Mouse (Mus musculus) cerebellum, adult 9-11 months (tissue): Measurements from ENCODE around the gene Mrpl45.

Experiments
- DNase-seq: peaks from one replicate; pipeline ENCODE4 v3.0.0; 2022

Gene Mrpl45

DNA sequence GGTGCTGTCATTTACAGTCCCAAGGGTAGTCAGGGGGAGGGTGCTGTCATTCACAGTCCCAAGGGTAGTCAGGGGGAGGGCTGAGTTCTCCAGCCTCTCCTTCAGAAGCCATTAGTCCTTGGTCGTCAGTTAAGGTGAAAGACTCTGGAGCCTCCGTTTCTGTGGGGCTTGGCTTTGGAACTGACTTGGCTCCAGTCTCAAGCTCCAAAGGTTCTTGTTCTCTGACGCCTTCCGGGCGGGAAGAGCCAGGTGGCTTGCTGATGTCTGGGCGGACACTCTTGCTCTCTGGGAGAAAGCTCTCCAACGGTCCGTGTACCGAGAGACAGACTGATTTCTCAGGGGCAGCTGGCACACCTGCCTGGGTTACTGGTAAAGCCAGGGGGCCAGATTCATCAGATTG is 18.9 kb downstream of the Mrpl45 start:
- no peak for DNase-seq

- DNase-seq: no peak
Observed at GRCm38 (mm10) chr11:97336238-97336637, 20.7 kb downstream of the Mrpl45 start.

DNA sequence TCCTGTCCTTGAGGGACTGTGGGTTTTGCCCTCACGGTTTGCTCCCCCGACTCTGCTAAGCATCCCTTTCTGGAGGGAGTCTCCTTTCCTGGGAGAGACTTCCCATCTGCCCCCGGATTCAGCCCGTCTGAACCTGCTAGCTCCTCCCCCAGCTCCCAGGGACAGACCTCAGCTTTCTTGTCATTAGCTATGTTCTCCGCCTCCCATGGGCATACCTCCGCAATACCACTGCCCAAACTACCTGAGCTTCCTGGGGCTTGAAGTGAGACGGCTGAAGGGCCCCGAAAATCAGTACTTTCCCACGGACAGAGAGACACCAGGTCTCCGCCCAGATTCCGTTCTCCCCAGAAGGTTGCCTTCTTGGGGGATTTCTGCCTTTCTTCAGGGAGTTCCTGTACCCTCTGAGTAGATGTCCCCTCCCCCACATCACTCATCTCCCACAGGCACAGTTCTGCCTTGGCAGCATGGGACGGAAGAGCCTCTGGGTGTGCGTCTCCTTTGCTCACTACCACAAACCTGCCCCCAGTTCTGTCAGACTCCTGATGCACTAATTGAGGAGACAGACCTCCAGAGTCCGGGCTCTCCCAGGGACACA is 21.3 kb downstream of the Mrpl45 start:
- DNase-seq: no peak

- no peak for DNase-seq
Observed at GRCm38 (mm10) chr11:97337363-97337762, 21.8 kb downstream of the Mrpl45 start.

GRCm38 (mm10) chr11:97338302-97338976 is 22.9 kb downstream of the Mrpl45 start:
- DNase-seq: no peak

DNA sequence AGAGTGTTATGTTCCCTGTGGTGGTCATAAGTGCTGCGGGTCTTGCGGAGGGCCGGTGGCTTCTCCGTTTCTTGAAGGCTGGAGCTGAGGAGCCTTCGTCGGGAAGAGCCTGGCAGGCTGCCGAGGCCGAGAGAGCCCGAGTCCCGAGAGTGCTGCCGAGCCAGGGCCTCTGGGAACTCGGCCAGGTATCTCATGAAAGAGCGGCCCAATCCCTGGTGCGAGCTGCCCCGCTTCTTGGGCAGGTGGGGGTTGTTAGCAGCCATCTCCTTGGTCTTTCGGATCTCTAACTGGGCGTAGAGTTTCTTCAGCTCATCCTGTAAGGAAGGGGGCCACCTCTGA is 23.4 kb downstream of the Mrpl45 start:
- peak; percentile 83 for DNase-seq

DNA sequence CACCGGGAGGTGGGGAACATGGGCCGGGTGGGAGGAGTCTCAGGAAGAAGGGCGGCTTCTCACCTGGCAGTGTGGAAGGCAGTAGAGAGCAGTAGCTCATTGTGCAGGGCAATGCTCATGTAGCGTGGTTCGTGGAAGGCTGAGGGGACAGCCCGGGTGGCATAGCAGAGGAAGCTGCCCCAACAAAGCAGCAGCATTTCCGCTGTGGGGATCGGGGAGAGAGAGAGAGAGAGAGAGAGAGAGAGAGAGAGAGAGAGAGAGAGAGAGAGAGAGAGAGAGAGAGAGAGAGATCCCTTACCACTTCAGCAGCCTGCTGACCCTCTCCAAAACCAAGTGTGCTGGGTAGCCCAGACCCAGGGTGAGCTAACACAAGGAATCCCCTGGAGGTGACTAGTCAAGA is 27.7 kb downstream of the Mrpl45 start:
- no peak for DNase-seq

- no peak for DNase-seq
Observed at GRCm38 (mm10) chr11:97343619-97344018, 28.1 kb downstream of the Mrpl45 start.

DNA sequence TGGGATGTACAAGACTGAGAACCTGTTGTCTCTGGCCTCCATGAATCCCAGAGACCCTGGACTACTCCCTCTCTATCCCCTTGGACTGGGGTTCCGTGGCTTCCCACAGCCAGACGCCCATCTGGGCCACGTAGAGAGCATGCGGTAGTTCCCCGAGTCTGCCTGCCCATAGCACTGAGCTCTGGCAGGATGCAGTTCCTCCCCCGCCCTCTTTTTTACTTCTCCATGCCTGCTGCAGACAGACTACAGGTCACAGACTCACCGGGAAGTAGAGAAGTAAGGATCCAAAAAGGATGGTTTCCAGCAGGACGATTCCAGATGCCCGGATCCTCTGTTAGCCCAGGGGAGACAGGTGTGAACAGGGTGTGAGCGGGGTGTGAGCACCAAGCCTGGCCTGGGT is 29.9 kb downstream of the Mrpl45 start:
- no peak for DNase-seq

- DNase-seq: peak; percentile 78
Observed at GRCm38 (mm10) chr11:97346383-97346782, 30.9 kb downstream of the Mrpl45 start.

- no peak for DNase-seq
Observed at GRCm38 (mm10) chr11:97347291-97347690, 31.8 kb downstream of the Mrpl45 start.

DNA sequence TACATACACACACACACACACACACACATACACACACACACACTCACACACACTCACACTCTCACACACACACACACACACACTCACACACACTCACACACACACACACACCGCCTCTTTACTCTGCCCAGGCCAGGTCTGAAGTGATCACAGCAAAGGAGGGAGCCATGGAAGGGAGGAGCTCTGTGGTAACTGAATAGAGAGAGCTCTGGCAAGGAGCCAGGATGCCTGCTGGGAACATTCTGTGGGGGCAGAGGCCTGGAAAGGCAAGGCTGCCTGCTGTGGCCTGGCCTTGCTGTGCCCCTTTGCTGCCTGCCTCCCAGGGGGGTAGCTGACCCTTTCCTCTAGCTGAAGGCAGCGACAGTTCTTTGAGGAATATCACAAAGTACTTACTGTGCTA is 34.5 kb downstream of the Mrpl45 start:
- DNase-seq: peak; percentile 78

DNA sequence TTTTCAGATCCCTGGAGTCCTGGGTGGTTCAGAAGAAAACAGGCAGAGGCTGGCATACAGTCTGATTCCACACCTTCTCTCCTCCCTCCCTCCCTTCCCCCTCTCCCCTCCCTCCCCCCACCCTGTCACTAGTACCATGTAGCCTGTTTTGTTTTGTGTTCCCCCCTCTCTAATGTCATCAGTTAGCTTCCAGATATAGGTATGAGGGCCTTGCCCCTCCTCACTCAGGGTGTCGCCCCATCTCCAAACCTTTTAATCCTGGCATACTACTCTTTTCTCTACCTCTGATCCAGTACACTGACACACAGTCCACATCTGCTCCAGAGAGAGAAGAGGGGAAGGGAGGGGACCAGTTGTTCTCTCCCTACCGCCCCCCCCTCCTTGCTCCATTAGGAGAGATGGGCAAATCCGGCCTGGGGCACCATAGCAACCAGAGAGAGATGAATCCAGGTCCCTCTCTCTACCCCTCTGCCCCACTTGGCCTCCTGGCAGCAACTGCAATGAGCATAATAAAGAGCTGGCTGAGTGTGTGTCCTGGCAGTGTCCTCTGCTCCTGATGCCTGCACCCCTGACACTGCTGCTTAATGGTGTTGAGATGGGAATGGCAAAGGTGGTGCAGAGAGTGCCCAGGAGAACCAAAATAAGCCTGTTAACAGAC is 36.6 kb downstream of the Mrpl45 start, which contains the start of gene Gpr179:
Gene Gpr179 (minus strand): TSS at position 51 of the 658 bp plus-strand sequence.
- no peak for DNase-seq

DNA sequence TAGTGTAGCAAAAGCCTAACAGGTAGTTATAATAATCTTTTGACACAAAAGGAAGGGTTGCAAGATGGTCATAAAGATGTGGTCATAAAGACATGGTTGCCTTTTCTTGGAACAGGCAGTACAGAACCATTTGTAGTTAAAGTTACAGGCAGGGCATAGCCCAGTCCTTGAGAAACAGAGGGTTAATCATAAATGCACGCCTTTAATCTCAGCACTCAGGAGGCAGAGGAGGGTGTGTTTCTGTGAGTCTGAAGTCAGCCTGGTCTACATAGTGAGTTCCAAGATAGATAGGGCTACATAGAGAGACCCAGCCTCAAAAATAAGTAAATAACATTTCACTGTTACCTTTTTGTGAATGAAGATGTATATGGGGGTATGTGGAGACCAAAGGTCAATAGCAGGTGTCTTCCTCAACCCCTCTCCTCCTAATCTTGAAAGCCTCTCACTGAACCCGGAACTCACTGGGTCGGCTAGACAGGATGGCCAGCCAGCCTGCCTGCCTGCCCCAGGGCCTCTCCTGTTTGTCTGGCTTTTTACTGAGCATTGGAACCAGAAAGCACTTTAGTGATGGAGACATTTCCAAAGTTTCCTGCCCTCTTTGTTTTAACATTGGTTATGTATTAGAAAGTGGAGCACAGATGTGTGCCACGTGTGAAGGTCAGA is 37.5 kb downstream of the Mrpl45 start:
- DNase-seq: no peak

DNA sequence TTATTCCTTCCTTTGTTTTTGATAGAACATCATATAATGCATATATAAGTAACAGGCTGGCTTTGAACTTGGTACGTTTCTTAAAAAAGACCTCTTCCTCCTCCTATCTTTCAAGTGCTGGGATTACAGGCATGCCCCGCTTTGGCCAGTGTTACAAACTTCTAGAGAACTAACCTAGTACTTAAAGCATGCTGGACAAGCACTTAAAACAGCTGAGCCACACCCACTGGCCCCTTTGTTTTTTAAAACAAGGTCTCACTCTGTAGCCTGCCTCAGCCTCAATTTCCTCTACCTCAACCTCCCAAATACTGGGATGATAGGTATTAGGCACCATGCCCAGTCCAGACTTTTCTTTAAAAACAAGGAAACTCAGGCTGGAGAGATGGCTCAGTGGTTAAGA is 39.1 kb downstream of the Mrpl45 start:
- DNase-seq: no peak

GRCm38 (mm10) chr11:97355247-97355646 is 39.7 kb downstream of the Mrpl45 start:
- no peak for DNase-seq

DNA sequence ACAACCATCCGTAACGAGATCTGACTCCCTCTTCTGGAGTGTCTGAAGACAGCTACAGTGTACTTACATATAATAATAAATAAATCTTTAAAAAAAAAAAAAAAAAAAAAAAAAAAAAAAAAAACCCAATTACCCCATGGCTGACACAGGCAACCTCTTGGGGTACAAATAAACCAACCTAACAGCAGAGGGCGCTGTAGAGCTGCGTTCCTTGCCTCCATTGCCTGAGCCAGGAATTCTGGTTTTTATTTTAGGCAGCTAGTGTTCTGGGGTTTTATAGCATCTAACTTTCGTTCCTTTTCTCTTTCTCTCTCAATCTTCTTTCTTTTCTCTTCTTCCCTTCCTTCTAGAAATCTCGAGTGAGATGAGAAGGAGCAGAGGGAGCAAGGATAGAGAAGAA is 42.1 kb downstream of the Mrpl45 start:
- peak; percentile 66 for DNase-seq

- DNase-seq: peak; percentile 94
Observed at GRCm38 (mm10) chr11:97361948-97362648, 46.6 kb downstream of the Mrpl45 start, which contains the start of gene Socs7. Gene Socs7, plus strand, starts transcription at chr11:97362551.

- no peak for DNase-seq
Observed at GRCm38 (mm10) chr11:97362649-97362942, 47.1 kb downstream of the Mrpl45 start.

GRCm38 (mm10) chr11:97362943-97363643 is 47.6 kb downstream of the Mrpl45 start:
- DNase-seq: peak; percentile 66

DNA sequence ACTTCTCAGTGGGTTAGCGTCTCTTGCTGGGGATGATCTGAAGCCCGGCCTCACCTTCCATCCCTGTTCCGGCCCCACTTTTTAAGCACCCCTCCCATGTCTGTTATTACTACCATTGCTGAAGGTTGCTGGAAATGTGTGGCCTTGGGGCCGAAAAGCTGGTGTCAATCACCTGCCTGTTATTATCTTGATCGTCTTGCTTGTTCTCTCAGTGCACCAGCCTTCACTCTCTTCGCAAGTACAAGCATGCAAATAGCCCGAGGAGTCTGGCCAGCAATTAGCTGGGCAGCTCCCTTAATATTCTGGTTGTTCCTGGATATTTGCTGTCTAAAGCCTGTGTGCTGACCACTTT is 48.1 kb downstream of the Mrpl45 start:
- DNase-seq: no peak

DNA sequence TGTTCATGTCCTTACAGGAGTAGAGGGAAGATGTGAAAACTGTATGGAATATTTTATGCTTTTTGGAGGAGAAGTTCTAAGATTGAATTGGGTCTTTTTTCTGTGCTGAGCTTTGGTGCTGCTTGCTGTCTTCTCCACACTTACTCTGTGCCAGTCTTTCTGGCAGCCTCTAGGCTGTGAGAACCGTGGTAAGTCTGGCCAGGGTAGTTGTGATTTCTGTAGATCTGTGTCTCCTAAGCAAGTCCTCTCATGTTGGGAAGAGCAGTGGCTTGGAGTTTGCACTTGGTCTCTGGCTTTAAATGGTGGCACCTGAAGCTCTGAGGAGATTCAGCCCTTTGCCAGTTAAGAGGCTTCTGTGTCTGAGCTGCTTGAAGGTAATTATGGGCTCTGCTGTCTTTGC is 50.0 kb downstream of the Mrpl45 start:
- DNase-seq: no peak

DNA sequence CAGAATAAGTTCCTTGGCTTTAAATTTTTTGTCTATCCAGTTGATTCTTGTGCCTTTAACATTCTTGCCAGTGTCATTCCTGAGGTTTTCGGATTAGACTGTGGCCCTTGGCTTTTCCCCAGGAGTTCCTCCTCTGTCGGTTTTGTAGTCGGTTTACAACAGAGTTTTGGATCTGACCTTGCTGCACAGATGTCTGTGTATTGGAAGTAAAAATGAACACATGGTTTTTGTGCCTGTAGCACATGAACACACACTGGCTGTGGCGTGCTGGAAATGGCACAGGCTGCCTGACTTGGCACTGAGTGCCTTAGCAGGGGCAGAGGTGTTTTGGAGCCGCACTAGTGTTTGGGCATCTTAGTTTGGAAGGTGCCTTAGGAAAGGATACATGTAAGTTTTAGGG is 53.0 kb downstream of the Mrpl45 start:
- peak; percentile 70 for DNase-seq
